ENCODE assay signal across 16 mouse cellular contexts in genomic region chr3:65457931-65458330, GRCm38 (mm10).
"Had no signal": no experiment of that assay in that cellular context is flagged by ENCODE, and none has a peak within 500 bp of the region (broad histone marks: within the 10 kb centered on the region; RNA-seq: fewer than 3 reads in every experiment).

No protein-coding gene starts in this region.

- H3K4me3 ChIP-seq: megakaryocyte, embryonic 14.5 days; midbrain, embryonic 10.5 days; midbrain, embryonic 12.5 days; myocyte; neural tube, embryonic 13.5 days; neural tube, embryonic 15.5 days had no signal

- H3K27me3 ChIP-seq: midbrain, embryonic 12.5 days; neural tube, embryonic 13.5 days; neural tube, embryonic 15.5 days had no signal

- ATAC-seq: midbrain, embryonic 16.5 days had no signal

- H3K4me1 ChIP-seq: megakaryocyte, embryonic 14.5 days had no signal

- H3K27ac ChIP-seq: liver, embryonic 14.5 days; midbrain, embryonic 10.5 days; midbrain, embryonic 12.5 days; neural tube, embryonic 13.5 days; neural tube, embryonic 15.5 days had no signal

- DNase-seq: lung, adult 18-20 months; lung, embryonic 14.5 days; lung, postnatal 10 days; lung, postnatal 4 days; midbrain, embryonic 14.5 days; thymus, adult 18-20 months; thymus, postnatal 14 days; thymus, postnatal 36 days had no signal
